Mouse (Mus musculus): ENCODE data around the gene Kcnq5.

DNA sequence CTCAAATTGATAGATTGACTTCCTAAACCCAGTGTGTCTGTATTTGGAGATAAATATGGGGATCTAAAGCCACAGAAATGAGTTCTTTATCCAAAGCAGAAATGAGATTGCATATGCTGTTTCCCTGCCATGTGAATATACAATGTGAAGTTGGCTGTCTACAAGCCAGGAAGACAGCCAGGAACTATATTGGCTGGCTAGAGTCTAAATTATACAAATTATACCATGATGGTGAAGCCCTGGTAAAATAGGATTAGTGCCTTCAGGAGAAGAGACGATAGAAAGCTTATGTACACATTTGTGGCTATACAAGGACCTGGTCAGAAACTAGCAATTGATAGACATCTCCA lies 38.5 kb downstream of the Kcnq5 start:
- no peak for TF ChIP-seq CTCF (conservative IDR thresholded peaks at IDR 0.05; ENCODE audit: insufficient read depth, insufficient read length, low read depth, low read length)
- no peak for TF ChIP-seq POLR2A (IDR thresholded peaks at IDR 0.05; ENCODE audit: low read depth, low read length)

All from kidney, adult 2 months (tissue).